Mouse (Mus musculus) E14TG2a.4 (cell line): ENCODE results near the gene Ttc38.
A peak's percentile ranks its signal among the peaks of the same experiment; 100 is the strongest.

ENCODE experiments used
- CTCF ChIP-seq: conservative IDR thresholded peaks from 2 replicates; pipeline ENCODE4 v1.5.1; 2014; ENCODE audit warnings: low read length
- NANOG ChIP-seq: IDR thresholded peaks from 2 replicates; pipeline ENCODE4 v1.6.1; 2014; ENCODE audit warnings: borderline replicate concordance, low read length, mixed read lengths
- POU5F1 ChIP-seq: IDR thresholded peaks from 2 replicates; pipeline ENCODE4 v1.6.1; 2014; ENCODE audit warnings: low read length, borderline replicate concordance

DNA sequence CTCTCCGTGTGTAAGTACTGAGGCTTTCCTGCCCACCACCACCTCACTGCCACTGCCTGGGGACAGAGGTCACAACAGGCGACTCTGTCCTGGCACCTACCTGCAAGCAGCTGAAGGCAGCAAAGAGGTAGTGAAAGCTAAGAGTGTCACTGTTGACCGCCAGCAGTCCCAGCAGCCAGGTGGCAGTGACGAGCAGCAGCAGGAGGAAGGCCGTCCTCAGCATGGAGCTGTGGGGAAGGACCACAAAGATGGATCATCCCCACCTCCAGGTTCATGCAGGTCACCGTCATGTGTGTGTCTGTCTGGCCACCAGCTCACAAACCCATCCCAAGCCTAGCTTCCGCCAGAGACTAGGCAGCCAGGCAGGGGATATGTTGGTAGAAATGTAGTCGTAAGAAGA, 71.7 kb downstream of the Ttc38 start:
- TF ChIP-seq CTCF (peak; percentile 35), NANOG (no peak), POU5F1 (no peak)
